Mouse (Mus musculus) stomach, postnatal 0 days (tissue): ENCODE results near the gene Haao. TPM values are rescaled to one million over a fixed set of nuclear protein-coding genes. Genes with fewer than 3 reads are reported as not detected.

ENCODE experiments used
- ATAC-seq: fragments of 200-750 bp; cut with Nextera tagmentation; 2 replicates; pipeline ENCODE4 v1.8.0; 2017; ENCODE audit not compliant: low FRiP score, low TSS enrichment
- DNase-seq: peaks from one replicate; pipeline ENCODE4 v3.0.0-alpha.2; 2016; ENCODE audit warnings: low spot score
- H3K27ac ChIP-seq: fragments of 300-500 bp; sonication (generic); replicated peaks from 2 replicates; pipeline ENCODE4 v1.5.1; 2014; ENCODE audit warnings: mild to moderate bottlenecking, control low read depth
- H3K27me3 ChIP-seq: fragments of 300-500 bp; sonication (generic); 2 replicates; pipeline ENCODE4 v1.6.1; 2014; ENCODE audit warnings: low read length; ENCODE audit not compliant: control insufficient read depth, insufficient read depth
- H3K36me3 ChIP-seq: fragments of 300-500 bp; sonication (generic); 2 replicates; pipeline ENCODE4 v1.6.1; 2014; ENCODE audit warnings: low read length, mixed read lengths; ENCODE audit not compliant: control insufficient read depth, insufficient read depth
- H3K4me1 ChIP-seq: fragments of 300-500 bp; sonication (generic); replicated peaks from 2 replicates; pipeline ENCODE4 v1.6.1; 2014; ENCODE audit warnings: antibody characterized with exemption; ENCODE audit not compliant: control insufficient read depth, insufficient read depth
- H3K4me2 ChIP-seq: fragments of 300-500 bp; sonication (generic); replicated peaks from 2 replicates; pipeline ENCODE4 v1.6.1; 2014; ENCODE audit warnings: low read depth, mild to moderate bottlenecking, control low read depth, moderate library complexity
- H3K4me3 ChIP-seq: fragments of 300-500 bp; sonication (generic); 2 replicates; pipeline ENCODE4 v1.5.1; 2014; ENCODE audit warnings: low read depth, low read length, control low read depth
- H3K9ac ChIP-seq: fragments of 300-500 bp; sonication (generic); 2 replicates; pipeline ENCODE4 v1.6.1; 2014; ENCODE audit warnings: mild to moderate bottlenecking, low read length, control low read depth, mixed read lengths
- H3K9me3 ChIP-seq: fragments of 300-500 bp; sonication (generic); 2 replicates; pipeline ENCODE4 v1.6.1; 2016; ENCODE audit warnings: low read length; ENCODE audit not compliant: control insufficient read depth
- CTCF ChIP-seq: IDR thresholded peaks from 2 replicates; pipeline ENCODE4 v1.5.1; 2016; ENCODE audit warnings: antibody characterized with exemption, low read depth, mild to moderate bottlenecking, moderate library complexity
- EP300 ChIP-seq: optimal IDR thresholded peaks from 2 replicates; pipeline ENCODE3; 2016; ENCODE audit warnings: antibody characterized with exemption
- WGBS: fragments of 180-500 bp; shearing (Covaris S2); extraction: QIAGEN DNeasy Blood & Tissue Kit; methylation state at CpG from one replicate; pipeline ENCODE4 v1.1.7; 2014; 5-methylcytosine and 5-hydroxymethylcytosine counted together
- polyA plus RNA-seq: library from polyadenylated mRNA; unstranded; fragments of >200 nt; fragmentation: Nextera tagmentation; extraction: Ambion mirVana; gene quantifications from 2 replicates; pipeline ENCODE4 v1.2.1, GENCODE M21; 2015

Haao gene
- polyA plus RNA-seq, 1 experiment from 2014 or later: 0.13 TPM

- no peaks in the 10 kb centered on the region for H3K36me3 ChIP-seq
- peak; percentile 76 for ATAC-seq
- no peak overlapping the region for H3K9ac ChIP-seq
- peak overlapping the region; percentile 32; the same call in 1 of the 2 replicates for H3K4me2 ChIP-seq
- no peaks in the 10 kb centered on the region for H3K4me1 ChIP-seq
- H3K9me3 ChIP-seq: no peaks in the 10 kb centered on the region
- H3K27ac ChIP-seq: no peak overlapping the region
- TF ChIP-seq CTCF: no peak
- no peak for TF ChIP-seq EP300
- no peak overlapping the region for H3K4me3 ChIP-seq
- H3K27me3 ChIP-seq: no peaks in the 10 kb centered on the region
- peak; percentile 80 for DNase-seq
- 36% methylated on average over 12 of the region's 12 CpGs for WGBS
Measured at GRCm38 (mm10) chr17:83854284-83854918, 6.6 kb upstream of the Haao start.

GRCm38 (mm10) chr17:83853831-83854230, 6.1 kb upstream of the Haao start:
- no peak overlapping the region for H3K4me3 ChIP-seq
- H3K27me3 ChIP-seq: no peaks in the 10 kb centered on the region
- DNase-seq (no peak), ATAC-seq (no peak)
- no peak overlapping the region for H3K27ac ChIP-seq
- TF ChIP-seq CTCF (peak; percentile 46), EP300 (no peak)
- peak overlapping the region; percentile 32; the same call in 1 of the 2 replicates for H3K4me2 ChIP-seq
- no peaks in the 10 kb centered on the region for H3K36me3 ChIP-seq
- 56% methylated on average over 3 of the region's 3 CpGs for WGBS
- no peak overlapping the region for H3K9ac ChIP-seq
- no peaks in the 10 kb centered on the region for H3K9me3 ChIP-seq
- no peaks in the 10 kb centered on the region for H3K4me1 ChIP-seq

- no peaks in the 10 kb centered on the region for H3K4me1 ChIP-seq
- H3K4me3 ChIP-seq: no peak overlapping the region
- H3K36me3 ChIP-seq: no peaks in the 10 kb centered on the region
- 83% methylated on average over 5 of the region's 5 CpGs for WGBS
- no peaks in the 10 kb centered on the region for H3K9me3 ChIP-seq
- TF ChIP-seq CTCF: no peak
- TF ChIP-seq EP300: no peak
- ATAC-seq (no peak), DNase-seq (no peak)
- H3K9ac ChIP-seq: no peak overlapping the region
- H3K4me2 ChIP-seq: no peak overlapping the region
- no peaks in the 10 kb centered on the region for H3K27me3 ChIP-seq
- no peak overlapping the region for H3K27ac ChIP-seq
Measured at GRCm38 (mm10) chr17:83850864-83851263, 3.1 kb upstream of the Haao start.

- TF ChIP-seq EP300 (no peak), CTCF (peak; percentile 97)
- WGBS: 16% methylated on average over 9 of the region's 9 CpGs
- no peak overlapping the region for H3K27ac ChIP-seq
- H3K9ac ChIP-seq: no peak overlapping the region
- no peaks in the 10 kb centered on the region for H3K4me1 ChIP-seq
- H3K36me3 ChIP-seq: no peaks in the 10 kb centered on the region
- no peak overlapping the region for H3K4me2 ChIP-seq
- ATAC-seq (no peak; the same call in 1 of the 2 replicates), DNase-seq (peak; percentile 87)
- H3K9me3 ChIP-seq: no peaks in the 10 kb centered on the region
- H3K27me3 ChIP-seq: no peaks in the 10 kb centered on the region
- no peak overlapping the region for H3K4me3 ChIP-seq
Measured at GRCm38 (mm10) chr17:83850458-83850857, 2.7 kb upstream of the Haao start.

GRCm38 (mm10) chr17:83849717-83850116, 2.0 kb upstream of the Haao start:
- Histone ChIP-seq H3K4me2 (no peak overlapping the region), H3K4me1 (no peaks in the 10 kb centered on the region), H3K27me3 (no peaks in the 10 kb centered on the region), H3K9me3 (no peaks in the 10 kb centered on the region), H3K4me3 (no peak overlapping the region), H3K9ac (no peak overlapping the region), H3K36me3 (no peaks in the 10 kb centered on the region), H3K27ac (no peak overlapping the region)
- DNase-seq (no peak), ATAC-seq (no peak)
- WGBS: 77% methylated on average over 5 of the region's 5 CpGs
- TF ChIP-seq CTCF: no peak
- TF ChIP-seq EP300: no peak

GRCm38 (mm10) chr17:83849081-83849675, 1.4 kb upstream of the Haao start:
- 68% methylated on average over 12 of the region's 12 CpGs for WGBS
- Histone ChIP-seq H3K36me3 (no peaks in the 10 kb centered on the region), H3K9me3 (no peaks in the 10 kb centered on the region), H3K27ac (no peak overlapping the region), H3K4me1 (no peaks in the 10 kb centered on the region), H3K4me3 (no peak overlapping the region), H3K27me3 (no peaks in the 10 kb centered on the region), H3K9ac (no peak overlapping the region), H3K4me2 (no peak overlapping the region)
- DNase-seq (no peak), ATAC-seq (no peak)
- no peak for TF ChIP-seq EP300
- no peak for TF ChIP-seq CTCF
